Mouse (Mus musculus): ENCODE measurements around the gene Zfp667.
"Not testable (repeated sequence)": the region's sequence is repeated elsewhere in the genome, so short reads cannot be mapped to it uniquely, and the experiment has no call there.

The Zfp667 gene

GRCm38 (mm10) chr7:6285842-6286705 lies at the start of gene Zfp667:
Zfp667 (plus strand) TSS chr7:6286579.
- peak; percentile 97 for DNase-seq

GRCm38 (mm10) chr7:6239787-6240186 lies 46.6 kb upstream of the Zfp667 start:
- DNase-seq, result no peak

- DNase-seq, result peak; percentile 18
These were observed 45.4 kb upstream of the Zfp667 start for GRCm38 (mm10) chr7:6240841-6241425.

GRCm38 (mm10) chr7:6244361-6245292 lies 41.8 kb upstream of the Zfp667 start:
- no peak for DNase-seq

GRCm38 (mm10) chr7:6252410-6252809 lies 34.0 kb upstream of the Zfp667 start, which contains the start of gene Epp13:
Epp13 (plus strand) TSS chr7:6252710.
- no peak for DNase-seq

- no peak for DNase-seq
These were observed 31.9 kb upstream of the Zfp667 start for GRCm38 (mm10) chr7:6254451-6254850.

- no peak for DNase-seq
These were observed 29.0 kb upstream of the Zfp667 start for GRCm38 (mm10) chr7:6257386-6257785.

- no peak for DNase-seq
These were observed 27.9 kb upstream of the Zfp667 start for GRCm38 (mm10) chr7:6258232-6259220.

- not testable (repeated sequence) for DNase-seq
These were observed 26.4 kb upstream of the Zfp667 start for GRCm38 (mm10) chr7:6260004-6260403.

- no peak for DNase-seq
These were observed 24.3 kb upstream of the Zfp667 start for GRCm38 (mm10) chr7:6262120-6262519.

GRCm38 (mm10) chr7:6262984-6263383 lies 23.4 kb upstream of the Zfp667 start:
- DNase-seq, result no peak

GRCm38 (mm10) chr7:6265695-6266094 lies 20.7 kb upstream of the Zfp667 start:
- DNase-seq, result no peak

GRCm38 (mm10) chr7:6277906-6278305 lies 8.5 kb upstream of the Zfp667 start:
- no peak for DNase-seq

- peak; percentile 76 for DNase-seq
These were observed 3.6 kb upstream of the Zfp667 start for GRCm38 (mm10) chr7:6282749-6283148.

- DNase-seq, result peak; percentile 78
These were observed 2.8 kb upstream of the Zfp667 start for GRCm38 (mm10) chr7:6283451-6284075.

- peak; percentile 48 for DNase-seq
These were observed 1.9 kb upstream of the Zfp667 start for GRCm38 (mm10) chr7:6284442-6285012.

GRCm38 (mm10) chr7:6285366-6285765 lies 1.0 kb upstream of the Zfp667 start:
- DNase-seq, result peak; percentile 27

GRCm38 (mm10) chr7:6286921-6287531 lies 647 bp downstream of the Zfp667 start:
- DNase-seq, result peak; percentile 58

GRCm38 (mm10) chr7:6291121-6291520 lies 4.7 kb downstream of the Zfp667 start:
- not testable (repeated sequence) for DNase-seq

- DNase-seq, result not testable (repeated sequence)
These were observed 14.4 kb downstream of the Zfp667 start for GRCm38 (mm10) chr7:6300796-6301195.

Measured in cerebellum, adult 11-12 months (tissue).